Mouse (Mus musculus) adrenal gland, adult (tissue): ENCODE measurements around the gene Rag1.
A peak's percentile ranks its signal among the peaks of the same experiment; 100 is the strongest.

Experiments
- DNase-seq, 2 experiments: peaks; one replicate each; pipeline ENCODE4 v3.0.0; 2022 to 2023; ENCODE audit warnings: low spot score in 1 of 2; ENCODE audit not compliant: inconsistent age in 2 of 2

The Rag1 gene

DNA sequence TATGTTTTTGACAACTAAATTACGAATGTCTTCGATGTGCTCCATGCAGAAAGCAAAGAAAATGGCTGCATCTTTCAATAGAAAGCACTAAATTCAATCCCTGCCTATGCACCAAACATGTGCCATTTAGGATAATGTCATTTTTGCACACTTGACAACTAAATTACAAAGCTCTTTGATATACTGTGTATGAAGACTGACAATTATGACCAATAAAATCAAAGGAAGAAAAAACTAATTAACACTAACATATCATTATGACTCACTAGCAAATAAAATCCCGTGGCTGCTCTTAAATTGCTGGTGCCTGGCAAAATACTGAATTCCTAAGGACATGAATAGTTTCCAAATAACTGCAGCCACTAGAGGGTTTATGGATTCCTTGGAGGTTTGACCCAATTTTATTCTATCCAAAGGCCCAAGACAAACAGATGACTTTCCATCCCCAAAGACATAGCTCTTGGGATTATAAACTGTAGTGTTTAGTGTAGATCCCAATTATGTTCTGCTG is 9.4 kb downstream of the Rag1 start:
- no peak for DNase-seq

DNA sequence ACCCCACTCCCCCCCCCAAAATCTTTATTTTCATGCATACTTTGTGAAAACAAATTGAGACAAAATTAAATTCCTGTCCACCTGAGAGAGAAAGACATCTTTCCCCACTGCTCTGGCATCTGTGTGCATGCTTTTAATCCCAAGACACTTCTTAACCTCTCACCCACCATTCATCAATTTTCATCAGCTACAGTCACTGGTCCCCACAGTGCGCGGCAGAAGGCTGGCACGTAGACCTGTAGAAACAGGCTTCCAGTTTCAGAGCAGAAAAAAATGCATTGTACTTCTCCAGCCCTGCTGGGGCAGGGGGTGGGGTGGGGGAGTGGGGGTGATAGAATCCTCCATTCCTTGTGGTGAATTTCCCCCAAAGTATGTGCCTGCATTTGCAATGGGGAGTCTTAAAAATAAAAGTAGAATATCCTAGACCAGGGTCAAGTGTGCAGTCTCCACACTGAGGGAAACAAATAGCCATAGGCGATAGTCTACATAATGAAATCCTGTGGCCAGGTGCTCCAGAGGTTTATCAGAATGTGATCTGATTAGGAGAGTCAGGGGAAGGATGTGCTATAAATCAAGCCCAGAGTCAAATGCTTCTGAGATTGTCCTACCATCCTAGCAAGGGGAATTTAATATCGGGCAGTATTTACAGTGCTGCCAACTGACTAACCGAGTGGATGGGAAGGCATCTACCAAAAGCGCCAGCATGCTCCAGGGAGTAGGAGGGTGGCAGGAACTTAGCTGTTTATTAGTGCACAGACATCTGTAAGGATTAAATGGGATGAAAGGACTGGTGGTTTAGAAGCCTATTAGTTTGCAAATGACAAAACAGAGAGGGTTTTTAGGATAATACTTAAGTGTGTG is 10.1 kb downstream of the Rag1 start:
- DNase-seq, result no peak

DNA sequence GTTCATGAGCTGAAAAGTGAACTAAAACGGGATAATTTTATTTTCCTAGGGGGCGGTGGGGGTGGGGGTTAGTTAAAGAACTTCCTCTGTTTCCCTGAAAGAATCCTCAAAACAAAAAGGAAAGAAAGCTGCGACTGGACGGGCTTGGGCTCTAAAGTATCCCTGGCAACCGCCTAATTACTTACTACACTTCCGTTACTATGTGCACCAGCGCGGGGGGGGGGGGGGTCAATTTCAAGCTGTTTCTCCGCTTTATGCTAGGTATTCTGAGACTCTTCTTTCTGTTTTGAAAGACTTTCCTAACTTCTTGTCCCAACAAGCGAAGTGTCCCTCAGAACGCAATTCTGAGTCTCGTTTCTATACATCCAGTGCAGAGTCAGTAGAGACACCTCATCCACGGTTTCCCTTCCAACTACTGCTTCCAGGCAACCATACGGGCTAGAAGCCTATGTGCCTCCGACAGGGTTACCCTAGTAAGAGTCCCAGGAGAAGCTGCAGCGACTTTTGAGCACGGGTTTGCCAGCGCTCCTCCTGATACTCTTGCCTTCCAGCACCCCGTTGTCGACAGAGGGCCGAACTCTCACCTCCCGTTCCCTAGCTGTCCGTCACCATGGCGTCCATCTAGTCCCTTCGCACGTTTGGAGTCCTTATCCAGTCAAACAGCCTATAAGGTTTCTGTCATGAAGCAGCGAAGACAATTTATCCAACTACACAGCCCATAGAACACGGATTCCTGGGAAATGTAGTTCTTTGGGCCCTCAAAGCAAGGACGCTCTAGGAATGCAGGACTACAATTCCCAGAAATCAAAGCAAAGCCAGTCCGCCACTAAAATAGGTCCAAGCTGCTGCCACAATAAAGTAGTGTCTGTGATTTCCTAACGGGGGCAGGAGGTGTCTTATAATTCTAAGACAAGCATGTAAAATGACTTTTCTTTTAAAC is 20.7 kb downstream of the Rag1 start:
- peak; percentile 86 to 97 for DNase-seq

DNA sequence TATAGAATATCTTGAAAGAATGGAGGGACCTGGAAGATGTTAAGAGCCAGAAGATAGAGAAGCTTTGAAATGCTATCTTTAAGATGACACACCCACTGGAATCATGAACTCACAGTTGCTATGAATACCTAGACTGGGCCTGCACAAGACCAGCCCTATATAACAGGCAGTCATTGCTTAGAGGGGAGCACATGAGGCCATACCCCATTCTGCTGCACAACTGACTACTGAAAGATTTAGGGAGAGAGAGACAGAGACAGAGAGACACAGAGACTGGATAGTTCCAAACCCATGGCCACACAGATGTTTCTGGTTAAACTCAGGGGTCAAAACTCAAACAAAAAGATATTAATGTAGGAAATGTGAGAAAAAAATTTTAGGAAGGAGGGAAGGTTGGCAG is 22.1 kb downstream of the Rag1 start:
- no peak for DNase-seq

DNA sequence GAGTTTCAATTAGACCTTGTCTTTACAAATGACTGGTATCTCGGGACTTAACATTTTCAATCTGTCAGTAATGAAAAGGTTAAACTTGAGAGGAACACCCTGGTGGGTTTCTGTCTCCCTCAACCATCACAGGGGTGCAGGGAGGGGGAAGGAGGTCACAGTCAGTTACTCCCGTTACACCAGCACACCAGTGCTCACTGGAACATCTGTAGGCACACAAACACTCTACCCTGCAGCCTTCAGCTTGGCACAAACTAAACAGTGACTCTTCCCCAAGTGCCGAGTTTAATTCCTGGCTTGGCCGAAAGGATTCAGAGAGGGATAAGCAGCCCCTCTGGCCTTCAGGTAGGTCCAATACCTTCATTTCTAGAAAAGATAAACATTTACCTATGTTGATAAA is 24.8 kb downstream of the Rag1 start, which contains the start of gene Rag2:
TSS of gene Rag2 (plus strand) at position 193 of the 400 bp plus-strand sequence.
- no peak for DNase-seq

DNA sequence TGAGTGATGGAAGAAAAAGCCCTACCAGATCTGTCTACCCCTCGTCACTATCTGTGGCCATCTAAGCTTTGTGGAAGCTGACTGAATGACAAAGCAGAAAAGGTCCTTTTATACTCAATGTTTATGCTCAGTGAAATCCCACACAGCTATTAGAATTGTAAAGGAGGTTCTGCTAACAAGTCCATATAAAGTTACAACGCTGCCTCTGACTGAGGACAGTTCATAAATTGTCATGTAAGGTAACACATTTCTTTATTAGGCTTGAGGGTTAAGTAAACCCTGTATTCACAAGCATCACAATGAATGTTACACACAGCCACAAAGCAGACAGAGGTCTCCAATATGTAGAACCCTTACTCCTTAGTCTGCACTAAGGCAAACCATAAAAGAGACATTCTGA is 25.3 kb downstream of the Rag1 start:
- DNase-seq, result no peak

DNA sequence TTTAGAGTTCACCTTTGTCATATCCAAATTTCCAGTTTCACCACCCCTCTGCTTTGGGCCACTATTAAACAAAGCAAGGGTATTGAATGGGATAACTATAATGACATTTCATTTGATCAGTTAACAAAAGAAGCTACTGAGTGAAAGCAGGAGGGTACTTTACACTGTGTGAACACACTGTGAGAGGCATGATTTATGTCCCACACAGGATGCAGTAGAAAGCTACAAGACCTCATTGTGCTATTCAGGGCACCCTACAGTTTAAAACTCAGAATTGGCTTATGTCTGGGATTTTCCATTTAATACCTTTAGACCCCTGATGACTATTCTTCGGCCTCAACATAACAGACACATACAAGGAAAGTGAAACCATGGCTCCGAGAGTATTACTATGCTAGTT is 26.3 kb downstream of the Rag1 start:
- no peak for DNase-seq

DNA sequence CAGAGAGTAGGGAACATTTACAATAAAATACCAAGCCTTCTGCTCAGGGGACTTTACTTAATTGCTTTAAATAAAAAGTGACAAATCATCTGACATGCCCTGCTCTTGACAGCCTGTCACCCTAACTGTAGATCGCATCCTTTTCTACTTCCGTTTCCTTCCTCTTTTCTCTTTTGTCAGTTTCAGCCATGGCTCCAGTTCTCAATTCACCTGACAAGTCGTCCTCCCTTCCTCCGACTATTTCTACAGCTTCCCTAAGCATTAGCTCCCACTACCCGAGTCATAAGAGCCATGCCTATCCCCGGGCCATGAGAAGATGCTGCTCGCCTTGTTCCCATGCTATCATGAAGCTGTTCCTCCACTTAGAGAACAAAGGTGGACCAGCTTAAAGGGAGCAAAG is 27.7 kb downstream of the Rag1 start:
- DNase-seq, result no peak

DNA sequence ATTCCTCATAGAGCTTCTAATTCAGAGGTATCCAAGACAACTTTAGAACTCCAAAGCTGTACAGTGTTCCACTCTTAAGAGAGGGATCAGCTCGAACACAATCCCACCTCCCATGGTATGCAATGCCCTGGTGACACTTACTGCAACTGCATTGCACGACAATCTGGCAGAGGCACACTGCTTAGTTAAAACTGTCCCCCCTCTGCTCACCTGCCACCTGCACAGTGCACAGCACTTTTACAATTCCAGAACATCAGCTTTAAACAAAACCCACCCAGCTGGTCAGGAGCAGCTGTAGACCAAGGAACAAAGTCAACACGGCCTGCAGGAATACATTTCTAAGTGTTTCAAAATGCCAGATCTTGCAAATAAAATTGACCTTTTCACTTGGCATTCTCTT is 28.4 kb downstream of the Rag1 start:
- DNase-seq, result no peak

DNA sequence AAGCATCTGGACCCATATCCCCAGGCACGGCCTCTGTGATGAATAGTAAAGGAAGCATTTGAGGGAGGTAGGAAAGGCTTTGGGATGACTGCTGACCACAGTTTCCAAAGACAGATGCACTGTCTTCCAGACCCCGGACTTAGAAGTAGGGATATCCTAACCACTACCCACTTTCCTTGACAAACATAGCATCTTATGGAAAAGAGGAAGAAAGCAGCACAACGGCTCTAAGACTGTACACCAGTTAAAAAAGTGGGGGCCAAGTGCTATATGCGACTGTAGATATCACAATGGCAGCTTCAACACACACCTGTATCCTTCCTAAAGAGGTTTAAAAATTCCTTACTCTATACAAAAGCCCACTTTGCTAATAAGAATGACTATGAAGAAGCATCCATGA is 30.9 kb downstream of the Rag1 start:
- no peak for DNase-seq

DNA sequence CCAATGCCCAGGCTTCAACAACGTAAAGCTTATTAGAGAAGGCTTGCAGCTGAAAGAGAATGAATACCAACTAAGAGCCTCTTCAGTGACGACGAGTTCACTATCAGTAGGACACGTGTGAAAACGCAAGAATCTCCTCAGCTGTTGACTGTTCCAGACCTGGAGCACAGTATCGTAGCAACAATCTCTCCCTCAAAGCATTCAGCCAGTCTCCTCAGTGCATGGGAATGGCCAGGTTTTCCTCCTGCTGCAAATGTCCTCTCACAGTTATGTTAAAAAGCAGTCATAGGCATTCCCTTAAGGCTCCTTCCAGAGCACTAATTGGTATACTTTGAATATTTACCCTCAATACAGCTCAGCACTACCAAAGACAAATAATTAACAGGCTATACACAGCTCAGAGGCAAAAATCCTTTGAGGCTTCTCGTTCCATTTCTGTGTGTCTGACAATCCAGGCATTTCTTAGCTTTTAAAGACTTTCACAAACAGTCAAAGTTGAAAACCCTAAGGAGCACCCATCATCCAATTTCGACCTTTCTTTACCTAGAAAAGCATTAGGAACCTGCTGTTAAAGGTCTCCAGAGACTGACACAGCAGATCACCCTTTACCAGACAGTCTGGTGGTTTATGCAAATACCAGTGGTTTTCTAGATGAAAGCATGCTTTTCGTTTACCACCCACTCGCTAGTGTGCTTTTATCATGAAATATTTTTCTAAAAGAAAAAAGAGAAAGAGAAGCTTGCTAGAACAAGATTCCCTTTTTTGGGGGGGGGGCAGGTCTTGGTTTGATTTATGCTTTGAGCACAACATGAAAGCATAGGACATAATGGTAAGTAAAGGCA is 33.6 kb downstream of the Rag1 start:
- DNase-seq, result no peak

DNA sequence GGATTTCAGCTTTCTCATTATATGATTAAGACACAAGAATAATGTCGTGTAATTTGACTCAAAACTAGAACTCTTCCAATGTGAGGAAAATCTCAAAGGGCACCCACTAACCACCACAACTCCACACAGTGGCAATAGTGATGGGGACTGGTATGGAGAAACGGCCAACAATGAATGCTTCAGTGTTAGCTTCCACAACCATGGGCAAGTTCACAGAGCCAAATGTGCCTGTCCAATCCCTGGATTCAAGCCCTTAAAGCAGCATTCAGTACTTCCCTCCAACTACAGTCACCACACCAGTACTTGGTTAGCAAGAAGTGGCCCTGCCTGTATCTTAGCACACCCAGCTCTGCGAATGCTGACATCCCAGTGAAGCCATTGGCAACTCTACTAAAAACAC is 38.4 kb downstream of the Rag1 start:
- DNase-seq, result no peak

DNA sequence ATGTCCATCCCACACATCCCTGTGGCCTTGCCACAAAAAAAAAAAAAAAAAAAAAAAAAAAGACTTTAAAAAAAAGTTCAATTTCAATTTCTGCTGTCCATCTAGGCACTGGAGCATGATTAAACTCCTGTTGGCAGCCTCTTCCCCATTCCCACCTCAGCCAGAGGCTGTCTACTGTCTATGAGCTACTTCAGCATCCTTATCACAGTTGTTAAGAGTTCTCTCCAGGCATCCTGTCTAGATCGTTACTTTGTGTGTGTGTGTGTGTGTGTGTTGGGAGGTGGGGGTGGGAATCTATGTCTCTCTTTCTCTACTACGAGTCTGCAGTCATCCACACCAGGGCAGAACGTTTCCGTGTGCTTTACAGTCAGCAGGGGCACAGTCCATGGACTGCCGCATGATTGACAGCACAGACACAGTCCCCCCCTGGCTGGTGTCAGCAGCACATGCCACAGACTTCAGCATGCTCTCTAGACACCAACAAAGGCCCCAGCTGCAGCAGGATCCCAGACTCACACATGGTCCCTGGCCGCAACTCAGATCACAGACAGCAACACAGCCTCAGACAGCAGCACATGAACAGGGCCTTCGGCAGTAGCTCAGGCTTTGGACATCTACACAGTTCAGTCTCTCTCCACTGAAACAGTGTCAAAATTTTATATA is 40.9 kb downstream of the Rag1 start:
- no peak for DNase-seq

DNA sequence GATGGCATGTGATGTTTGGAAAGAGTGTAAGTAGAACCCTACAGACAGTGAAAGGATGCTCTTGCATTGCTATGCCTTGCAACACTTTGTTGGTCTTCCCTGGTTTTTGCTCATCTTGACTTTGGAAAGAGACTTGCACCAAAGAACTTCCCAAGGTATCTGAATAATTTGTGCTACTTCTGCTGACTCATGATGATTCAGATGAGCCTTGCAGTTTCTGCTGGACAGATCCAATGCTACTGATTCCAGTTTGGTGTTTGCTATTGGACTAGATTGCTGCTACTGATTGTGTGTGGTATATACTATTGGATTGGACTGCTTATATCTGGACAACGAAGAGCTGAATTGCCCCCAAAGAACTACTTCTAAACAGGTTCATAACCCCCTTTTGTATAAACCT is 46.2 kb downstream of the Rag1 start:
- DNase-seq, result no peak

DNA sequence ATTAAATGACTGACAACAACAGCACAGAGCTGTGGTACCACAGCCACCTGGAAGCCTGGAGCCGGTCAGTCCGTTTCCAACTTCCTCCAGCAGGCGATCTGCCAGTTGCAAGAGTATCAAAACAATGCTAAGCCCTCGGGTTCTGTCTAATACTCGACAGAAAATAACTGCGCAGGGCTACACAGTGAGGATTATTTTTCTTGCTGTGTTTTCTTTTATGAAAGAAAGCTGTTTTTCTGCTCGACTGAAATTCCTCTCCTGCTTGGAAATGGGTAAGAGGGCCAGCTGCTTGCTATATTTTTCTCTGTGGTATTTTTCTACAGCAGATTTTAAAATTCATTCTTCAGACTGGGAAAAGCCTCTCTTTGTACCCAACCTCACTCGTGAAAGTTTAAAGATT is 48.6 kb downstream of the Rag1 start:
- peak in 1 of 2 experiments; percentile 44 for DNase-seq

DNA sequence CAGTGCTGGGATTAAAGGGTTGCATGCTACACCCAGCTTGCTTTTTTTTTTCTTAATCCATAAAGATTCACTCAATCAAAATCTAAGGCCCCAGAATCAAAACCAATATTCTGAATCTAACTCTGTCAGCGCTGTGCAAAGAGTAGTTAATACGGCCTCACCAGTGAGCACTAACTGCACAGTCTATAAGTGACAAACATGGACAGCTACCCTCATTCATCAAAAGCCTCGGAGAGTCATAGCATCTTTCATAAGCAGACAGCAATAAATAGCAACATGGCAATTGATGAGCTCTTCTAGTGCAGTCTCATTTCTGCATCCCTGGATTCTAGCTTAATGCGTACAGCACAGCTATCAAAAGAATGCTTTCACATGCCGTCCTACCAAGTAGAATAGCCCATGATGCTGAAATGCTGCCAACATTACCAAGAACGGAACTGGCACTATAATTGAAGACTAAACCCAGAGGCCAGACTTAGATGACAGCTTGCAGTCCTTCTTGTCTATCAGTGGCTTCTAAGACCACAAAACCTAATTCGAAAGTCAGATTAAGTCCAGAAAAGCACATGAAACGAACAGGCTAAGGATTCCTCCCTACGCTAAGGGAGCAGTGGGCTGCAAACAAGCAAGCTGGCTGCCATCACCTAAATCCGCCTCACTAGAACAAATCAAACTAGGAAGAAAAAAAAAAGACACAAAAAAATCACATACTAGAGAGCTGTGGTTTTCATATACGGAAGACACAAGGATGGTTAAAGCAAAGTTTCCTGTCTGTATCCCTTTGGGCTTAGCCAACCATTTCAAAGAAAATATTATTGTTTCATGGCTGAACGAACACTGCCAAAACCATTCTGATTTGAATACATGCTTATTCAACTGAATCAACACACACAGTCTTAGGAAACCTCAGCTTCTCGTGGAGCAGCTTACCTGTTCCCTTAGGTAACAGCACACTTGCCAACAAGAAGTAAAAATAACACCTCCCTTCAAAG is 50.8 kb downstream of the Rag1 start:
- no peak for DNase-seq

DNA sequence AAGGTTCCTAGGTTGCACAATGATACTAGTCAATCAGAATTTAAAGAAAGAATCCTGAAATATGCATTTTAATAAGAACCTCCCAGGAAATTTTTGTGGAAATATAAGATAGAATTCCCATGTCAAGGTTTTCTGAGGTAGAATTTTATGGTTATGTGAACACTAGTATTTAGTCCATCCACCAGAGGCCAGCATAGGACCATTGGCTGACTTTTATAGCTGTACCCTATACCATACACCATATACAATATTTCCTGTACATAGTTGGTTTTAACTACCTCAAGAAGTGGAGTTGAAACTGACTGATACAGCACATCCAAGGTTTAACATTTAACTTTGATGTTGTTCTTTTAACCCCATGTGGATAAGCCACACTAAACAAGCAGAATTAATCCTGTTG is 52.1 kb downstream of the Rag1 start:
- no peak for DNase-seq

DNA sequence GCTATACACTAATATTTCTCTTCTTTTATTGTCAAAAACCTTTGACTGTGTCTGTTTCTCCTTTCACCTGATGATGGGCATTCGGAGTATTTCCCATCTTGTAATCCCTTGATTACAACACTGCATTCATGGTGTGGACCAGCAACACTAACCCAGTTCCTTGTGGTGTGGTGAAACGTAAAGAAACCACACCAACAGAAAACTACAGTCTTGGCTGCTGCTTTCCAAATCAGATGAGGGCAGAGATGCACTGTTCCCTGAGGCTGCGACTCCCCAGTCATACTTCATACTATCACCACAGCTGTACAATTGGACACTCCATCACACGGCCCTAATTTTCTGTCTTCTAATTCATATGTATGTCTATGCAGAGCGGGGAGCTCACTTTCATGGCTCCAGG is 54.6 kb downstream of the Rag1 start:
- DNase-seq, result no peak

DNA sequence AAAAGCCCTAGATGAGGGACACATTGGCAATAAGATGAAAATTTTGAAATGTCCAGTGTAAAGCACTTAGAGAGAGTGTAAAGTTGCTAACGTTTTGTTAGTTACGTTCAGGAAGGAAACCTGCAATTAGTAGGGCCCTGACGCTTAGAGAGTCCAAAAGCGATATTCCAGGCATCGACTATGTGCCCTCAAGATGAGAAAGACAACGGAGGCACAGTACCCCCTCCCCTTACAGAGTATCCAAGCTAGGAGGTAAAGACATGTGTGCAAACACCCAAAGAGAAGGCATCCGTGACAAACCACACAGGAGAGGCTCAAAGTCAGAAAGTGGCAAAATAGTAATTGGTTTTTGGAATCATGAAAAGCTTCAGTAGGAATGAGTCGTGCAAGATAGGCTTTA is 56.4 kb downstream of the Rag1 start:
- no peak for DNase-seq
